Mouse (Mus musculus) gastrocnemius, postnatal 4 days (tissue): ENCODE data around the gene Pheta1. TPM values are rescaled to one million over a fixed set of nuclear protein-coding genes. Genes with fewer than 3 reads are reported as not detected.
A peak's percentile ranks its signal among the peaks of the same experiment; 100 is the strongest.

Source experiments
- DNase-seq, 2 experiments: peaks; one replicate each; pipeline ENCODE4 v3.0.0; 2021 to 2022; ENCODE audit warnings: low spot score in 2 of 2, mixed read lengths in 2 of 2
- long read RNA-seq, 2 experiments: library from polyadenylated mRNA; stranded (forward); transcript quantifications; one replicate each; pipeline ENCODE4 v2.0.0; 2021
- total RNA-seq, 2 experiments: library from RNA; stranded (reverse); gene quantifications; 2 replicates each; pipeline ENCODE4 v1.2.3; 2021

Pheta1 gene
- 1 to 10 TPM; 9.5 to 9.9 TPM for total RNA-seq
- long read RNA-seq, experiment 1, transcript Pheta1-201 (4 exons, 2,368 nt), result major isoform, 12 of 14 reads
- long read RNA-seq, experiment 1, partial matches to known transcripts, result 1 of 14 reads
- long read RNA-seq, experiment 1, other reads (novel, unspliced or antisense), result 0 of 14 reads
- long read RNA-seq, experiment 2, transcript Pheta1-201 (4 exons, 2,368 nt), result major isoform, 15 of 25 reads
- long read RNA-seq, experiment 2, partial matches to known transcripts, result 3 of 25 reads
- long read RNA-seq, experiment 2, other reads (novel, unspliced or antisense), result 4 of 25 reads

- peak; percentile 90 to 92 for DNase-seq
These were observed at the start of gene Pheta1 for GRCm38 (mm10) chr5:121848743-121849142. Pheta1 (plus strand) TSS chr5:121848984.

- DNase-seq, result no peak
These were observed 41.6 kb upstream of the Pheta1 start for GRCm38 (mm10) chr5:121807186-121807585.

GRCm38 (mm10) chr5:121808202-121808601 lies 40.6 kb upstream of the Pheta1 start:
- no peak for DNase-seq

DNA sequence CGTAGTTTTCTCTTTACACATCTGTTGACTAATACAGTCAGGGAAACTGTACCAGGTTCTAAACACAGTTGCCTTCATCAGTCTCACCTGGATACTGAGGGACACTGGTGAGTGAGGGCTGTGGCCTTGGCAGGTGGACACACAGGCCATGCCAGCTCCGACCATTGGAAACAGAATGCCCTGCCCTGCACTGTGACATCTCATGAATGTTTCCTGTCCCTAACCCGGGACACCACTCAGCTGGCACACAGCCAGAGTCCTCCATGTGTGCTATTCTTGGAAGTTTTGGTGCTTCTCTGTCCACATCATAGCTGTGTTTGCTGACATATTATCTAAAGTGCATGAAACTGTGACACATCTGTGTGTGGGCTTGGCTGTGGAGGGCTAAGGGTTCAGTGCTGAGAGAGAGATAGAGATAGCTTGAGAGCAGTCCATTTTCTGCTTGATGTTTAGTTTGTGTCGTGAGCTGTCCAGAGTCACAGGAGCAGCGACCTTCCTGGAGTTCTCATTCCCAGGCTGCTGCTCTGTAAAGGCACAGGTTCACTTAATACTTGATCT lies 39.0 kb upstream of the Pheta1 start:
- DNase-seq, result no peak

DNA sequence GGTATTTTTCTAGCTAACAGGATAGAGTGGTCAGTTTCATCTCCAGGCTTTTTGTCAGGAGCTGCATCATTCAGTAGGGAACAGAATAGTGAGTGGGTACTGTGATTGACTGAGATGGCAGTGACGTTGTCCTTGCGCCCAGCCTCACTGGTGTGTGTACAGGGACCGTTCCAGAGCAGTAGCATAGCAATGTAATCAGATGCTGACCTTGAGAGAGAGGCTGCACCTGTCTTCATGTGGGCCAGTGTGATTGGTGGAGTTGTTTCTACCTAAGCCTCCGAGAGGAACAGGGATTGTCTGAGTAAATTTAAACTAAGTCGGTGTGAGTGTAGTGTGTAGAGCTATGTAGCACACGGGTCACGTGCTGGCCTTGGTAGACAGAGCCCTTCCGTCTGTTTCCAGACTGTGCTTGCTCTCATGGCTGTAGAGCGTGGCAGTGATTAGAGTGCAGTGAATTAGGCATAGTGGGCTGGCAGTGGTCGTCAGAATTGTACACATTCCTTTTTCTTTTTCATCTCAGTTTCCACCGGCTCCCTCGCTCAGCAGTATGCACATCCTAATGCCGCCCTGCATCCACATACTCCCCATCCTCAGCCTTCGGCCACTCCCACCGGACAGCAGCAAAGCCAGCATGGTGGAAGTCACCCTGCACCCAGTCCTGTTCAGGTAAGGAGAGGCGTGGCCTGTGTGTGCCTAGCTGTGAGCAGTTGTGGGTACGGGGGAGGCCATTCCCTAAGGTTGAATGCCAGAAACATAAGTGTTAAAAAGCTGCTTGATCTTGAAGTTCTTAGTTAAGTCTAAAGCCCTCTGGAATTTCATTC lies 38.2 kb upstream of the Pheta1 start:
- DNase-seq, result no peak

GRCm38 (mm10) chr5:121811485-121811931 lies 37.3 kb upstream of the Pheta1 start:
- DNase-seq, result no peak

- no peak for DNase-seq
These were observed 36.1 kb upstream of the Pheta1 start for GRCm38 (mm10) chr5:121812526-121813243.

DNA sequence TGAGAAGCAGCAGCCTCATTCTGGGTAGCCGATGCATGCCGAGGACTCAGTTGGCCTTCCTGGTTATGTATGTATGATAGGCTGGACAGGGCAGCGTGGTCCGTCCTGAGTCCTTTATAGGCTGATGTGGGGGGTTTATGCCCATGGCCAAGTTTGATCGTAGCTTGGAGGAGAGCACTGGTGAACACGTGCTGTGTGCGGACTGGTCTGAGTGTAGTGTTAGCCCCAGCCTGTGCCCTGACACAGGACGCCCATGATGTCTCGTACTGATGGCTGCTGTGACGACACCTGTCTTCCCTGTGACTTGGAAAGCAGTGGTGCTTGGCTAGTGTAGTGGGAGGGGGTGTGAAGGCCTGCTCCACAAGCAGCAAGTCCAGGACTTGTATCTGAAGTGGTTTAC lies 35.0 kb upstream of the Pheta1 start:
- DNase-seq, result no peak

DNA sequence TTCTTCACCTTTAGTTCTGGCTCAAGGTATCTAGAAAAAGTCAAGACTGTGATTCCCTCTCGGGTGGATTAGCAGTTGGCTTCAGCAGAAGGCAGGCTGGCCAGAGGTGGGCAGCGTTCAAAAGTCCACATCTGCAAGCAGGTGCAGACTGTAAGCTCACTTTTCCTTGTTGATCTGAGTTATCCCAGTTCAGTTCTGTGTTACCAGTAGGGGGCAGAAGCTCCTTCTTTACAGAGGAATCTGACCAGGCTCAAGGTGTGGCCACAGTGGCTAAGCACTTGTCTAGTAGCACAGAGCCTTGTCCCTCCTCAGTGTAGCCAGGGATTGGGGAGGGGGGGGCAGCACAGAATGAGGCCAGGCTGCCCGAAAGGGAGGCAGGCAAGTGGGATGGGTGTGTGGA lies 33.7 kb upstream of the Pheta1 start:
- peak in 1 of 2 experiments; percentile 64 for DNase-seq

DNA sequence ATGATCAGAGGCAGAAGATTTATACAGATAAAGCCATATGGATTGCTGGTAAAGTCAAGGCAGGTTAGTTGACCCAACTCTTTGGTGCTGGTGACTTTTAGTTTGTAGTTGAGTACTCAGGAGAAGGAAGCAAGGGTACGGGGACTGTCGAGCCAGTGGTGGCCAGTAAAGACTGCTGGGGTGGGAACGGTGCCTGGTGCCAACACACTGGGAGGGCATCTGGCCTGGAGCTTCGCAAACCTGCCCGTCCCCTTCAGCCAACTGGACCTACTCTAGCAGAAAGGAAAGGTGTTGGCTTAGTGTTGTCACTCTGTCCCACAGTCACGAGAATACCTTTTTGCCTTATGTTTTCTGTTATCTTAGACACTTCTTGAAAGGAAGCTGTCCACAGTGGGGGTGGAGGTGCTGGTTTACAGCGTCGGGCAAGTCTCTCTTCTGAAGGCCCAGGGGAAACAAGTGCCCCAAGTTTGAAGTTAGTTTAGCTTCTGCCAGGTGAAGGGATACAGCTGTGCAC lies 32.9 kb upstream of the Pheta1 start:
- no peak for DNase-seq

GRCm38 (mm10) chr5:121816611-121817010 lies 32.2 kb upstream of the Pheta1 start:
- DNase-seq, result no peak

- DNase-seq, result no peak
These were observed 31.2 kb upstream of the Pheta1 start for GRCm38 (mm10) chr5:121817551-121817950.

DNA sequence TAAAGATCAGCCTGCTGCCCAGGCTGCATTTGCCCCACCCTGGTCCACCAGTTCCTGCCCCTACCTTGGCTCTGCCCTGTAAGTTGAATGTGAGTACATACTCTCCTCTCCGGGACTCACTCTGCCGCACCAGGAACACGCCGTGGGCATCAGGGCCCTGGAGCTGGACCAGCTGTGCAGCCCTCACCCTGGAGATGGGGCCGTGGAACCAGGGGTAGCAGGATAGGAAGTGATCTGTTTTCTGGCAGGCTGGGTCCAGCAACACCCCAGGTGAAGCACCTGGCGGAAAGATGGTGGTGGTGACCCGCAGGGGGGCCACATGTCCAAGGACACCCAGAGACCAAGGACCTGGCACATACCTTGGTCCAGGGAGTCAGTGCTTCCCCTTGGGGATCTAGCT lies 30.4 kb upstream of the Pheta1 start:
- DNase-seq, result peak in 1 of 2 experiments; percentile 13

DNA sequence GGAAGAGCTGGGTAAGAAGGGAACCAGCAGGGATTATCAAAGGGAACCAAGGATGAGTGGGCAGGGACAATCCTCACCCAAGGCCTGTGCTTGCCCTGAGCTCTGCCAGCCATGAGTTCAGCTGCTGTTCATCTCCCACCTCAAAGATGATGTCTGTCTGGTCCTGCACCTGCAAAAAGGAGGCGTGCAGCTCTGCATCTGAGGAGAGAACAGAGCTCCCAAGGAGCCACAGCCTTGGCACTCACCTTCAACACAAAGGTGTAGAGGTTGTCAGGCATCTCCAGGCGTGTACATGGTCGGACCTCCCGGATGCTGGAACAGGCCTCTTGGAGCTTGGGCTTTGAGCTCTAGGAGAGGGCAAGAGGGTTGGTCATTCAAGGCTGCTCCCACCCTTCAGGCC lies 29.9 kb upstream of the Pheta1 start:
- peak in 1 of 2 experiments; percentile 14 for DNase-seq

DNA sequence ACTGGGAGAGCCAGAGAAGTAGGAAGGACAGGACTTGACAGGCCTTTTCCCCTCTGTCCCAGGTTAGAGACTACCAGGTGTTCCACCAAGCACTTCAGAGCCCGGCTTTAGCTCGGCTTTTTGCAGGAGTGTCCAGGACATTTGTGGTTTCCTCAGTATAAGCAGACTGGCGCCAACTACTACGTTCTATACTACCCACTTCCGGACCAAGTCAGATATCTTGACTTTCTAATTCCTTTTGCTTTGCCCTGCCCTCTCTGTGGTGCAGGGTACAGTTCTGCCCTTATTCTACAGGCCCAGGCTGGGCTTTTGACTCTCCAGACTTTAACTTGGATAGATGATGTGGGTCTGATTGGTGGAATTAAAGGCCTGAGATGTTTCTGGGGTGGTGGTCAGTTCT lies 29.2 kb upstream of the Pheta1 start:
- DNase-seq, result no peak

- no peak for DNase-seq
These were observed 28.6 kb upstream of the Pheta1 start for GRCm38 (mm10) chr5:121820161-121820560.

- no peak for DNase-seq
These were observed 28.1 kb upstream of the Pheta1 start for GRCm38 (mm10) chr5:121820657-121821056.

GRCm38 (mm10) chr5:121821116-121821515 lies 27.7 kb upstream of the Pheta1 start:
- no peak for DNase-seq

GRCm38 (mm10) chr5:121821552-121821951 lies 27.2 kb upstream of the Pheta1 start:
- no peak for DNase-seq

DNA sequence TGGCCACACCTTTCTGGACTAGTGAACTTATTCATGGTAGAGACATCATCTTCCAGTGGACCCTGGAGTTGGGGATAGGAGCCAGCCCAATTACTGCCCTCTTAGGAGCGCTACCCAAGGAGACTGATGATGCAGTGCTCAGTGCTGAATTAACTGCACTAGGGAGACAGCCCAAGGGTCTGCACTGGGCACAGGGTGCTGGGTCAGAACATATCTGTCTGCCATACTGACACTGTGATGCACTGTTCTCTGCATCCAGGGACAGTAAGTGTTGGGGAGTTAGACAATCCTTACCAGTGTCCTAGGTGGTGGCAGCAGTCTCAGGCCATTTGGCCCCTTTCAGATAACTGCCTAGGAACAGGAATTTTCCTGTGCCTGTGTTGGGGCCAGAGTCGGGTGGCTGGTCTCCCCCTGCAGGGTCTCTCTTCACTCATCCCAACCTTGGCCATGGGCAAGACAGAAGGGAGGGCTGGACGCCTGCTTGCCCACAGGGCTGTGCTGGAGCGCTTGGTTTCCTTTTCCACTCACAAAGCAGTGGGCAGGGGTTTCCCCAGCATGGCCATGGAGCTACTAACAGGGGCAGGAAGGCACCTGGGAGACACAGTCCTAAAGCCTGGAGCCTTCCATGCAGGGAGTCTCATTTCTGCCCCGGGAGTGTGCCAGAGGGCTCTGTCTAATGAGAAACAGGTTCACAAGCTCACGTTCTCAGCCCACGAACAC lies 25.8 kb upstream of the Pheta1 start:
- DNase-seq, result no peak

DNA sequence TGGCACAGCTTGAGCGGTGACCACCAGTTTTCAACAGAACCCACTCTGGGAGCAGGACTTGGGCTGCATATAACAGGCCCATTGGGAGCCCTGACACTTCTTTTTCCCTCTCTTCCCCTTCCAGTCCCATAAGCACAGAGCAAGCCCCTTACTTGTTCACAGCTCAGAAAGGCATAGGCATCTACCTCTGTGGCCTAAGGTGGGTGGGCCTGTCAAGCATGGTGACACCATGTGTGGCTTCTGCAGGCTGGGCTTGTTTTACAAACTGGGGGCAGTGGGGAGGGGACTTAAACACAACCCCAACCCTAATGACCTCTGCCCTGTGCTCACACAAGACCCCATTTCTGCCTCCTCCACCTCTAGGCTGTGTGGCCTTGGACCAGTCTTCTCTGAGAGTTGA lies 25.1 kb upstream of the Pheta1 start:
- no peak for DNase-seq
